Mouse (Mus musculus) liver, embryonic 16.5 days (tissue): ENCODE data around the gene Gm14851. TPM values are rescaled to one million over a fixed set of nuclear protein-coding genes. Genes with fewer than 3 reads are reported as not detected.
"Not testable (repeated sequence)": the region's sequence is repeated elsewhere in the genome, so short reads cannot be mapped to it uniquely, and the experiment has no call there.

Experiments used
- ATAC-seq: fragments of 200-750 bp; cut with Nextera tagmentation; 2 replicates; pipeline ENCODE4 v1.8.0; 2017; ENCODE audit warnings: low read depth, mild to moderate bottlenecking, moderate number of reproducible peaks, moderate library complexity
- H3K27ac ChIP-seq: fragments of 300-500 bp; sonication (generic); 2 replicates; pipeline ENCODE4 v1.5.1; 2014; ENCODE audit warnings: mild to moderate bottlenecking, low read length
- H3K27me3 ChIP-seq: fragments of 300-500 bp; sonication (generic); 2 replicates; pipeline ENCODE4 v1.6.1; 2014; ENCODE audit warnings: low read depth, low read length, mixed read lengths; ENCODE audit not compliant: control insufficient read depth, insufficient read depth
- H3K36me3 ChIP-seq: fragments of 300-500 bp; sonication (generic); 2 replicates; pipeline ENCODE4 v1.6.1; 2014; ENCODE audit warnings: mild to moderate bottlenecking; ENCODE audit not compliant: control insufficient read depth, insufficient read depth
- H3K4me1 ChIP-seq: fragments of 300-500 bp; sonication (generic); 2 replicates; pipeline ENCODE4 v1.6.1; 2014; ENCODE audit warnings: low read depth, low read length, mixed read lengths; ENCODE audit not compliant: control insufficient read depth
- H3K4me2 ChIP-seq: fragments of 300-500 bp; sonication (generic); 2 replicates; pipeline ENCODE4 v1.6.1; 2014; ENCODE audit warnings: low read depth, low read length, mixed read lengths
- H3K4me3 ChIP-seq: fragments of 300-500 bp; sonication (generic); 2 replicates; pipeline ENCODE4 v1.5.1; 2014; ENCODE audit warnings: low read depth, mild to moderate bottlenecking, low read length
- H3K9ac ChIP-seq: fragments of 300-500 bp; sonication (generic); 2 replicates; pipeline ENCODE4 v1.6.1; 2014; ENCODE audit warnings: low read depth, low read length
- H3K9me3 ChIP-seq: fragments of 300-500 bp; sonication (generic); replicated peaks from 2 replicates; pipeline ENCODE4 v1.6.1; 2016; ENCODE audit warnings: low read length; ENCODE audit not compliant: control insufficient read depth
- WGBS: fragments of 180-500 bp; shearing (Covaris S2); extraction: QIAGEN DNeasy Blood & Tissue Kit; methylation state at CpG from one replicate; pipeline ENCODE4 v1.1.7; 2014; ENCODE audit not compliant: insufficient replicate concordance; 5-methylcytosine and 5-hydroxymethylcytosine counted together
- polyA plus RNA-seq: library from polyadenylated mRNA; unstranded; fragments of >200 nt; fragmentation: Nextera tagmentation; extraction: Ambion mirVana; gene quantifications from 2 replicates; pipeline ENCODE4 v1.2.1, GENCODE M21; 2015

Gene Gm14851
- not detected in 2 replicates for polyA plus RNA-seq

GRCm38 (mm10) chr8:21095950-21096349, at the start of gene Gm14851:
Gm14851 (minus strand) TSS chr8:21096050.
- H3K9ac ChIP-seq, H3K36me3 ChIP-seq, H3K9me3 ChIP-seq, ATAC-seq, H3K4me1 ChIP-seq, H3K4me2 ChIP-seq, H3K4me3 ChIP-seq, H3K27ac ChIP-seq, H3K27me3 ChIP-seq: not testable (repeated sequence)
- no CpG with 5 or more reads among the region's 2 CpGs for WGBS

- not testable (repeated sequence) for H3K27me3 ChIP-seq, H3K9ac ChIP-seq, H3K9me3 ChIP-seq, H3K4me1 ChIP-seq, H3K4me2 ChIP-seq, H3K36me3 ChIP-seq, ATAC-seq, H3K27ac ChIP-seq, H3K4me3 ChIP-seq
- WGBS, result 35% methylated on average over 3 of the region's 3 CpGs
Observed at GRCm38 (mm10) chr8:21134342-21134741, 38.5 kb upstream of the Gm14851 start, which contains the start of gene Defa30. Defa30 (plus strand) TSS chr8:21134642.

- Histone ChIP-seq H3K9ac (no peak overlapping the region), H3K4me3 (no peak overlapping the region), H3K4me2 (no peak overlapping the region), H3K4me1 (no peaks in the 10 kb centered on the region), H3K27ac (no peak overlapping the region), H3K9me3 (no peaks in the 10 kb centered on the region), H3K36me3 (no peaks in the 10 kb centered on the region), H3K27me3 (no peaks in the 10 kb centered on the region)
- ATAC-seq, result no peak
- WGBS, result 30% methylated on average over 4 of the region's 4 CpGs
Observed at GRCm38 (mm10) chr8:21093106-21093505, 2.7 kb downstream of the Gm14851 start.

GRCm38 (mm10) chr8:21084142-21084541, 11.7 kb downstream of the Gm14851 start, which contains the start of gene Defa25:
Defa25 (plus strand) TSS chr8:21084442.
- not testable (repeated sequence) for H3K4me2 ChIP-seq, ATAC-seq, H3K36me3 ChIP-seq, H3K27me3 ChIP-seq, H3K9ac ChIP-seq, H3K9me3 ChIP-seq, H3K4me3 ChIP-seq, H3K4me1 ChIP-seq, H3K27ac ChIP-seq

- H3K9ac ChIP-seq, H3K27me3 ChIP-seq, H3K27ac ChIP-seq, ATAC-seq, H3K36me3 ChIP-seq, H3K4me1 ChIP-seq, H3K4me3 ChIP-seq, H3K9me3 ChIP-seq, H3K4me2 ChIP-seq: not testable (repeated sequence)
- 56% methylated on average over 1 of the region's 1 CpGs for WGBS
Observed at GRCm38 (mm10) chr8:21064738-21065137, 31.1 kb downstream of the Gm14851 start, which contains the start of gene Defa35. Defa35 (plus strand) TSS chr8:21065038.

- H3K27me3 ChIP-seq, H3K4me1 ChIP-seq, H3K4me3 ChIP-seq, ATAC-seq, H3K9ac ChIP-seq, H3K27ac ChIP-seq, H3K4me2 ChIP-seq, H3K9me3 ChIP-seq, H3K36me3 ChIP-seq: not testable (repeated sequence)
- no CpG with 5 or more reads among the region's 1 CpGs for WGBS
Observed at GRCm38 (mm10) chr8:21054747-21055146, 41.1 kb downstream of the Gm14851 start, which contains the start of gene Defa23. Defa23 (plus strand) TSS chr8:21055047.

Other genes with a start within 250 kb of the Gm14851 start
- gene Defb33, start 203.4 kb downstream of the Gm14851 start, polyA plus RNA-seq, result not detected in 2 replicates
- gene Gm15056, start 193.4 kb downstream of the Gm14851 start, polyA plus RNA-seq, result not detected in 2 replicates
- gene Gm6040, start 174.0 kb downstream of the Gm14851 start, polyA plus RNA-seq, result not detected in 2 replicates
- gene AY761185, start 151.3 kb downstream of the Gm14851 start, polyA plus RNA-seq, result not detected in 2 replicates
- gene Defa21, start 70.5 kb downstream of the Gm14851 start, polyA plus RNA-seq, result not detected in 2 replicates
- not detected in 2 replicates for gene Defa23, start 41.0 kb downstream of the Gm14851 start, polyA plus RNA-seq
- not detected in 2 replicates for gene Defa35, start 31.0 kb downstream of the Gm14851 start, polyA plus RNA-seq
- gene Defa25, start 11.6 kb downstream of the Gm14851 start, polyA plus RNA-seq, result not detected in 2 replicates
- not detected in 2 replicates for gene Defa30, start 38.6 kb upstream of the Gm14851 start, polyA plus RNA-seq
- gene Defa22, start 66.2 kb upstream of the Gm14851 start, polyA plus RNA-seq, result not detected in 2 replicates
- not detected in 2 replicates for gene Defa31, start 95.6 kb upstream of the Gm14851 start, polyA plus RNA-seq
- gene Gm15293, start 105.5 kb upstream of the Gm14851 start, polyA plus RNA-seq, result not detected in 2 replicates
- gene Gm15292, start 153.7 kb upstream of the Gm14851 start, polyA plus RNA-seq, result not detected in 2 replicates
- gene Defa27, start 219.5 kb upstream of the Gm14851 start, polyA plus RNA-seq, result not detected in 2 replicates
- not detected in 2 replicates for gene Defa29, start 231.0 kb upstream of the Gm14851 start, polyA plus RNA-seq